Mouse (Mus musculus) CH12F3 (cell line): ENCODE data around the gene Nusap1.
"Not testable (repeated sequence)": the region's sequence is repeated elsewhere in the genome, so short reads cannot be mapped to it uniquely, and the experiment has no call there.

Experiments
- in situ Hi-C: fragments of 300-500 bp; cut with MboI; formaldehyde crosslinking; loops from 2 replicates; pipeline ENCODE4 v1.14.3; 2020; ENCODE audit warnings: low sequenced_read_pairs

Nusap1 gene

GRCm38 (mm10) chr2:119618199-119618982 lies at the start of gene Nusap1, which contains the start of gene Oip5:
Gene Nusap1 (plus strand): TSS chr2:119618298.
Gene Oip5 (minus strand): TSS chr2:119618469.
- in situ Hi-C loops = no loop called here

GRCm38 (mm10) chr2:119572471-119572870 lies 45.6 kb upstream of the Nusap1 start:
- in situ Hi-C loops = no loop called here

- in situ Hi-C loops = no loop called here
These were observed 36.5 kb upstream of the Nusap1 start for GRCm38 (mm10) chr2:119581571-119581970.

GRCm38 (mm10) chr2:119583439-119583838 lies 34.7 kb upstream of the Nusap1 start:
- in situ Hi-C loops = no loop called here

GRCm38 (mm10) chr2:119584282-119584681 lies 33.8 kb upstream of the Nusap1 start:
- in situ Hi-C loops = no loop called here

GRCm38 (mm10) chr2:119587383-119587782 lies 30.7 kb upstream of the Nusap1 start:
- in situ Hi-C loops = loop anchor here (5.0 kb wide), 1 partner anchor 45 kb away; no protein-coding TSS in a partner anchor

- in situ Hi-C loops = no loop called here
These were observed 26.9 kb upstream of the Nusap1 start for GRCm38 (mm10) chr2:119591247-119591646.

GRCm38 (mm10) chr2:119593765-119594112 lies 24.4 kb upstream of the Nusap1 start:
- in situ Hi-C loops = no loop called here

- in situ Hi-C loops = no loop called here
These were observed 23.8 kb upstream of the Nusap1 start for GRCm38 (mm10) chr2:119594113-119594981.

GRCm38 (mm10) chr2:119595308-119595707 lies 22.8 kb upstream of the Nusap1 start:
- in situ Hi-C loops = no loop called here

- in situ Hi-C loops = no loop called here
These were observed 21.2 kb upstream of the Nusap1 start for GRCm38 (mm10) chr2:119596781-119597330.

- in situ Hi-C loops = no loop called here
These were observed 17.1 kb upstream of the Nusap1 start for GRCm38 (mm10) chr2:119601027-119601426.

- in situ Hi-C loops = not testable (repeated sequence)
These were observed 16.5 kb upstream of the Nusap1 start for GRCm38 (mm10) chr2:119601575-119601974.

- in situ Hi-C loops = no loop called here
These were observed 15.6 kb upstream of the Nusap1 start for GRCm38 (mm10) chr2:119602488-119602887.

GRCm38 (mm10) chr2:119603909-119604308 lies 14.2 kb upstream of the Nusap1 start:
- in situ Hi-C loops = no loop called here

- in situ Hi-C loops = no loop called here
These were observed 12.6 kb upstream of the Nusap1 start for GRCm38 (mm10) chr2:119605361-119605973.

- in situ Hi-C loops = no loop called here
These were observed 11.1 kb upstream of the Nusap1 start for GRCm38 (mm10) chr2:119607023-119607422.

GRCm38 (mm10) chr2:119617841-119618198 lies 278 bp upstream of the Nusap1 start:
- in situ Hi-C loops = no loop called here

- in situ Hi-C loops = not testable (repeated sequence)
These were observed 904 bp downstream of the Nusap1 start for GRCm38 (mm10) chr2:119619002-119619401.

- in situ Hi-C loops = no loop called here
These were observed 3.2 kb downstream of the Nusap1 start for GRCm38 (mm10) chr2:119621302-119621701.

- in situ Hi-C loops = no loop called here
These were observed 18.7 kb downstream of the Nusap1 start for GRCm38 (mm10) chr2:119636781-119637180.
